Mouse (Mus musculus): Measurements from ENCODE around the gene March1.

March1 gene

DNA sequence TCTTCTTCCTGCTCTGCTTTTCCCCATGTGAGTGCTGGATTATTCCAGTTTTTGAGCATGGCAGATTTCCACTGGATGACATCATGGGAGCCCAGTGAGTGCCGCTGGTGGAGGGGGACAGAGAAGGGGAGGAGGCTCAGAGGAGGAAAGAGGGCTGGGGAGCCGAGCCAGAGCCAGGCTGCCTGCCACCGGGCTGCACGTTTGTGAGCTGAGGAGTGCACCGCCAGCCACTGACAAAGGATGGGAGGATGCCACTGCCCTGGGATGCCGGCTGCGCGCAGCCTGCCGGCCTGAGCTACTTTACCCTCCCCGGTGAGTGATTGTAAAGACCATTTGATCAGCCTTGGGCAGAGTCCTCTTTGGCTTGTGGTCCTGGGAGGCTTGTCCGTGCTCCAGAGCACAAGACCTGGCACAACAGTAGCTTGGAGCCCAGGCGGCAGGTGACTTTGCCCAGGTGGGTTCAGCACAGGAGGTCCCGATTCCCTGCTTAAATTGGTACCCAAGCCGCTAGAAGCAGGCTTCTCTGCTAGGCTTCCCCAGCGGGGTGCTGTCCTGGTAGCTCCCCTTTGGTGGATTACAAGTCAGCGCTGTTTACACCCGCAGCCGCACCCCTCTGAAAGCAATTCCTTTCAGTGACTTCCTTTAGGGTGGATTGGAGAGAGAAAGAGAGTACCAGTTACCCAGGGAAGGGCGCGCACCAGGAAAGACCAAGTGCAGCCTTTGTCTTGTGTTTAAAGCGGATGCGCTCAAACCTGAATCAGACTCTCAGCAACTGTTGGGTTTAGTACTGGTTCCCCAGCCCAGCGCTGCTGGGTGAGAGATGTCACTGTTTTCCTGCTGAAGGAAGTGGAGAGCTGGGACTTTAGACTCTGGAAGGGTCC, at the start of gene March1:
March1 (plus strand) TSS at position 30 of the 881 bp plus-strand sequence.
- DNase-seq (ENCODE audit: inconsistent age in 2 of 2, low spot score in 1 of 2): no peak

DNA sequence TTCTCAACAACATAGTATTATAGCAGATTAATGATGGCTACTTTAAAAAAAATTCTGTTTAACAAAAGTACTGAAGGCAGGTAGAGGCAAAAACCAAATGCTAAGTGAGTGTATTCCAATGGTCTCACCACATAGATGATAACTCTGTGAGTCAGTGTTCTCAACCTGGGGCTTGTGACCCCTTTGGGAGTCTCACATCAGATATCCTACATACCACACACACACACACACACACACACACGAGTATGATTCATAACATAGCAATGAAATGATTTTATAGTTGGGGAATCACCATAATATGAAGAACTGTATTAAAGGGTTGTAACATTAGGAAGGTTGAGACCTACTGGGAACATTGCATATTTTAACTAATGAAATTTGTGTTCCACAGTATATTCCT, 30.8 kb upstream of the March1 start:
- no peak for DNase-seq (ENCODE audit: inconsistent age in 2 of 2, low spot score in 1 of 2)

DNA sequence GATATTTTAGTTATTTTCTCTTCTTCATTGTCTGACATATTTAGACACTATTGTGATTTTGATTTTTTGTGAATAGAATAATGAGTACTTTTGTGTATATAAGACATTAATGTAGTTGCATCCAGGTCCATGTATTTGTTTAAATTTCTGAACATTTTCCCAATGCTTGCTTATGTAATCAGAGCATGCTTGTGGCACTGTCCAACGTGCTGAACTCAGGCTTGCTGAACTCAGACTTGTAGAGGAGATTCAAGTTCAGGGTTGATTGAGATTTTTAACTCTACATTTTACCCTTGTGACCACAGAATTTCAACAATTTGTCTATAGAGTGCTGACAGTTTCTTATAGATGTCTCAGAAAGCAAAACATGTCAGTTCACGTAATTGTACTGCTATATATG, 14.5 kb upstream of the March1 start:
- peak in 1 of 2 experiments; percentile 26 for DNase-seq (ENCODE audit: inconsistent age in 2 of 2, low spot score in 1 of 2)

- no peak for DNase-seq (ENCODE audit: inconsistent age in 2 of 2, low spot score in 1 of 2)
Measured at GRCm38 (mm10) chr8:65609509-65609908, 8.2 kb upstream of the March1 start.

DNA sequence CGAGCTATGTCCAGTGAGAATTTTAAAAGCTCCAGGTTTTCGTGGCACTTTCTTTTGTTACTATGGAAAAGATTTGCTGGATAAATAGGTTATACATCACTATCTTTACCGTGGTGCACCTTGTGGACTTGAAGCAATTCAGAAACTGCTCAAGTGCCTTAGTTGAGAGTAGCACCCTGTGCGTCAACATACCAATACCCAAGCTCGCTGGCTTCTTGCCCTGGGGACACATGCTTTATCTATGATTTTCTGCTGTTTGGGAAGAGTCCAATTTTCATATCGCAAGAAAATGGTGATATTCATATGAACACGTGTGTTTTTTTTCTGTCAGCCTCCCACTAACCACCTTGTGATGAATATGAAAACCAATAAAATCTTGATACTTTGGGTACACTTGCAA, 1.3 kb downstream of the March1 start:
- no peak for DNase-seq (ENCODE audit: inconsistent age in 2 of 2, low spot score in 1 of 2)

GRCm38 (mm10) chr8:65644931-65645330, 27.2 kb downstream of the March1 start:
- DNase-seq (ENCODE audit: inconsistent age in 2 of 2, low spot score in 1 of 2): no peak

DNA sequence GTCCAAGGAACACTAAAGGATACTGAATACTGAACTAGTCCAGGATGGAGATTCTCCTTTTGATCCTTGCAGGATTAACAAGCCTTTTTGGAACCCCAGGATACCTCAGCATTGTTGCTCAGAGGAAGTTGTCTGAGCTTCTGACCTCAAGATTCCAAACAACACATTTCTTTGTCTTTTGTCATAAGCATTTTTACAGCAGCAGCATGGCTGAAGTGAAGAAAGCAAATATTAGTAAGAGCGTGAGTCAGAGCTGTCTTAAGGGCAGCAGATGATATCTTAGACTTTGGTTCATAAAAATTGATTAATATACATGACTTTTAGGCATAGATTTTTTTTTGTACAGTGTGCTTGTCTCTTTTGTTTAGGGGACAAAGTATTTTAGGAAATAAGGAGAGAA, 27.8 kb downstream of the March1 start:
- DNase-seq (ENCODE audit: inconsistent age in 2 of 2, low spot score in 1 of 2): no peak

DNA sequence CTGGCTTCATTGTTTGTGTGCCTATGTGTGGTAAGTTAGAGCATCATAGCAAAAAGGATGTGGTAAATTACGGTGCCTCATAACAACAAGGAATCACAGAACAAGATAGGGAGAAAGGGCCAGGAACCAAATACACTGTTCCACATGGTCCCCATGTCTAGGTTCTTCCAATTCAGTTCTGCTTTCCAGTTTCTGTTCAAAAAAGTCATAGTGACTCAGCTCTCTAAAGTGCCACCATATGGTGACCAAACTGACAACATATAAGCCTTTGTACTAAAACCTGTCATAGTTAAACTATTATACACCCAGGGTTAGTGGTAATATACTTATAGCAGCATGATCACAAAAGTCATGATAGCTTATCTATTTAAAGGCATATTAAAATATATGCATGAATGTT, 28.2 kb downstream of the March1 start:
- DNase-seq (ENCODE audit: inconsistent age in 2 of 2, low spot score in 1 of 2): no peak

GRCm38 (mm10) chr8:65655924-65656323, 38.2 kb downstream of the March1 start:
- DNase-seq (ENCODE audit: inconsistent age in 2 of 2, low spot score in 1 of 2): no peak

GRCm38 (mm10) chr8:65661885-65662284, 44.2 kb downstream of the March1 start:
- DNase-seq (ENCODE audit: inconsistent age in 2 of 2, low spot score in 1 of 2): no peak

- no peak for DNase-seq (ENCODE audit: inconsistent age in 2 of 2, low spot score in 1 of 2)
Measured at GRCm38 (mm10) chr8:65665786-65666185, 48.1 kb downstream of the March1 start.

DNA sequence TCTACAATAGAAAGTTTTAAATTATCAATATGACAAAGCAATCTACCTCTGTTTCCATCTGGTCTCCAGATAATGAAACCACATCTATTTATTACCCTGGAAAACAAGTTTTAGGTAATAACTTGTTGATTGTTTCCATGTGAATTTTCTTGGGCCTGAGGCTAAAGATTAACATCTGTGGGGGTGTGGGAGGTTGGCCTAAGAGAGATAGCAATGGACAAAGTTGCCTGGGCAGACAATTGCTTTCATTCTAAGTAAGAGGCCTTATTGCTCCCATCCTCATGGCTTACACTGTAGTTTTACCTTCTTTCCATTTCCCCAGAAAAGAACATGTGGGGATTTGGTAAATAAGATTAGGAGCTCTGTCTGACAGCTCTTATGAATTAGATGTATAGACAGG, 125.4 kb downstream of the March1 start:
- DNase-seq (ENCODE audit: inconsistent age in 2 of 2, low spot score in 1 of 2): no peak

DNA sequence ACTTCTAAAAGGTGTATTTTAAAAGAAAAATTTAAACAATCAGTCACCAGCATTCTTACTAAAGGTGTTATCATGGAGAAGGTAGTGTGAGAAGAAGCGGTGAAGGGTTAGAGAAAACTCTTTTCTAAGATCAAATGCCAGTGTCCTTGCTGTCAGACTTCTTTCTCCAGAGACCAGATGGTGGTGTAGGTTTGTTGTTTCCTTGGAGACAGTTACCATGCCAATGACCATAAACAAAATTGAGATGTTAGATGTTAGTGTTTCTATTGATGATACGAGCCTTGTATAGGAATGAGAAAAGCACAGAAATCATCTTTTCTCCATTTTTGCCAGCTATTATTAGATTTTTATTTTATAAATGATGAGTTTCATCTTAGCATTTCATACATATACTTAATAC, 158.1 kb downstream of the March1 start:
- no peak for DNase-seq (ENCODE audit: inconsistent age in 2 of 2, low spot score in 1 of 2)

DNA sequence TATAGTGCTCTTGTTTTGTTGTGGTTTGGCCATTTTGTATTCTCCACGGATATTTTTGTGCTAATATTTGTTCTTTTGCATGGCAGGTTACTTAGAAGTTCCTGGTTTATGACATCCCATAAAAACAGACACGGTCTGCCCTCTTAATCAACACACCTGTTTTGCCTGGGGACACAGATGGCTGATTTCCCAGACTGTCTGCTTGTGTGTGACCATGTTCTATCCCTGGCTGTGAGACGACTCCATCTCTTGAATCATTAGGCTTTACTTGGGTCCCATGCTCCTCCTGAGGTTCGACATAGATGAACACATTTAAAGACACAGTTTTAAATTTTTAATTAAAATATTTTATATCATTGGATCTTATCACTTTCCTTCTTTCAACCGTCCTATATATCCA, 163.5 kb downstream of the March1 start:
- no peak for DNase-seq (ENCODE audit: inconsistent age in 2 of 2, low spot score in 1 of 2)

GRCm38 (mm10) chr8:65812971-65813370, 195.3 kb downstream of the March1 start:
- no peak for DNase-seq (ENCODE audit: inconsistent age in 2 of 2, low spot score in 1 of 2)

- no peak for DNase-seq (ENCODE audit: inconsistent age in 2 of 2, low spot score in 1 of 2)
Measured at GRCm38 (mm10) chr8:65922294-65923019, 304.8 kb downstream of the March1 start.

GRCm38 (mm10) chr8:65956948-65957347, 339.2 kb downstream of the March1 start:
- DNase-seq (ENCODE audit: inconsistent age in 2 of 2, low spot score in 1 of 2): no peak

GRCm38 (mm10) chr8:65957492-65957891, 339.8 kb downstream of the March1 start:
- no peak for DNase-seq (ENCODE audit: inconsistent age in 2 of 2, low spot score in 1 of 2)

GRCm38 (mm10) chr8:65966502-65967222, 349.0 kb downstream of the March1 start:
- no peak for DNase-seq (ENCODE audit: inconsistent age in 2 of 2, low spot score in 1 of 2)

DNA sequence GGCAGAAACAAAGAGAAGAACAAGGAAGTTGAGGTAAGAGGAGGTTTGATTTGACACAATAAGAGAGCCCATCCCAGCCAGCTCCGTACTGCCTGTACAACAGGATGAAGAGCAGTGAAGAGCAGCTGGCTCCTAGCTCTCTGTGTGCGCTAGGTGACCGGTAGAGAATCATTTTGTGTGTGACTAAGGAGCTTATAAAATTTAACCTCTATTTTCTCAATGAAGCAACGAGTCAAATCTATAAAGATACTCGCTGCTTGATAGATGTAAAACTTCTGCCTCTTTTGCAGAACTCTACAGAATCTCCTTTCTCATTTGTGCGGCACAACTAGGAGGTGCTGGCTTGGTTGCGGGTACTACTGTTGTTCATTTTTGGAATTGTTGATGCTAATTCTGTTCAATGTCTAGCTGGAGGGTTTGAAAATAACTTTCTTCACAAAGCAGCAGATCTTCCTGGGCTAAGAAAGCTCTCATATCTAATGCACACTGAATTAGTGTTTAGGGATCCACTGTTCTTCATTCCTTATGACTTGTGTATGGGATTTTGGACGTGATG, 349.6 kb downstream of the March1 start:
- no peak for DNase-seq (ENCODE audit: inconsistent age in 2 of 2, low spot score in 1 of 2)

- no peak for DNase-seq (ENCODE audit: inconsistent age in 2 of 2, low spot score in 1 of 2)
Measured at GRCm38 (mm10) chr8:65976905-65977304, 359.2 kb downstream of the March1 start.
